In the genomic region with DNA sequence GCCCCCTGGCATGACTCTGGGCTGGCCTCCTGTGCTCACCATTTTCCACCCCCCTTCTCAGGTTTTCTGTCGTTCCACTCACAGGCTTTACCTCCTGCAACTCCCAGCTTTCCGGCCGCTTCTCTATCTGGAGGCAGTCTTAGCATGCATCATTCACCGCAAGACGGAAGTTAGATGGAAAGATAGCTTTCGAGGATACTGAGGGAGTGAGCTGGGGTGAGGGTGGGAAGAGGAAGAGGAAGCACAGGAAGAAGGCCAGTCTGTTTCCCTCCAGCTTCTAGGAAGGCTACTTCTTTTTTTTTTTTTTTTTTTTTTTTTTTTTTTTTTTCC, we compare ENCODE assay signal across 11 mouse cellular contexts. TPM values are rescaled to one million over a fixed set of nuclear protein-coding genes. Genes with fewer than 3 reads are reported as not detected.
DNase-seq lines count a peak whose midpoint lies in the region; ATAC-seq and TF ChIP-seq lines count a peak whose summit lies in the region.
"Had no signal": no experiment of that assay in that cellular context is flagged by ENCODE, and none has a peak within 500 bp of the region (broad histone marks: within the 10 kb centered on the region; RNA-seq: fewer than 3 reads in every experiment).

No protein-coding gene starts in this region.

- H3K9me3 ChIP-seq in kidney, postnatal 0 days (replicated peaks; ENCODE audit: low read length), result no peaks in the 10 kb centered on the region
- H3K9me3 ChIP-seq in limb, embryonic 14.5 days (ENCODE audit: control insufficient read depth, low read length), result no peaks in the 10 kb centered on the region
- no peaks in the 10 kb centered on the region for H3K9me3 ChIP-seq in stomach, embryonic 15.5 days

- ATAC-seq in kidney, postnatal 0 days (replicated peaks; ENCODE audit: low FRiP score, low read depth), result 0 out of 2 replicates have a peak, but pooled peaks have one; percentile 7
- ATAC-seq in limb, embryonic 14.5 days (ENCODE audit: low FRiP score, low read depth), result no peak
- ATAC-seq in stomach, embryonic 15.5 days (ENCODE audit: insufficient read depth, low FRiP score, low read depth), result no peak
- ATAC-seq in activated CD4-positive, CD25-positive, alpha-beta regulatory T cell, adult 4 months, result no peak

- TF ChIP-seq CTCF in kidney, postnatal 0 days (IDR thresholded peaks at IDR 0.05; ENCODE audit: low read depth), result no peak

- H3K4me1 ChIP-seq in kidney, postnatal 0 days (replicated peaks; ENCODE audit: insufficient read depth, low read length), result peaks cover 13% of the 10 kb centered on the region
- H3K4me1 ChIP-seq in limb, embryonic 14.5 days (ENCODE audit: control insufficient read depth, insufficient read depth, low read length), result peaks cover 21% of the 10 kb centered on the region
- peaks cover 7% of the 10 kb centered on the region; the same call in 1 of the 2 replicates for H3K4me1 ChIP-seq in stomach, embryonic 15.5 days

- no peak for TF ChIP-seq POLR2A in limb, embryonic 14.5 days (IDR thresholded peaks at IDR 0.05; ENCODE audit: borderline replicate concordance, extremely low read depth, insufficient read depth, insufficient read length)

- no peaks in the 10 kb centered on the region for H3K27me3 ChIP-seq in kidney, postnatal 0 days (ENCODE audit: insufficient read depth, low read length)
- no peaks in the 10 kb centered on the region for H3K27me3 ChIP-seq in limb, embryonic 14.5 days (ENCODE audit: control insufficient read depth, insufficient read depth, low read length)
- H3K27me3 ChIP-seq in stomach, embryonic 15.5 days (replicated peaks), result no peaks in the 10 kb centered on the region

- no peak overlapping the region for H3K4me3 ChIP-seq in kidney, postnatal 0 days (replicated peaks; ENCODE audit: low read depth, low read length)
- peak overlapping the region; percentile 10 for H3K4me3 ChIP-seq in limb, embryonic 14.5 days (replicated peaks; ENCODE audit: low read length)
- no peak overlapping the region for H3K4me3 ChIP-seq in stomach, embryonic 15.5 days (replicated peaks)

- H3K4me2 ChIP-seq in kidney, postnatal 0 days (ENCODE audit: low read length), result no peak overlapping the region
- peak overlapping the region; percentile 20 for H3K4me2 ChIP-seq in limb, embryonic 14.5 days (replicated peaks; ENCODE audit: low read depth, low read length, severe bottlenecking)
- H3K4me2 ChIP-seq in stomach, embryonic 15.5 days, result no peak overlapping the region

- H3K27ac ChIP-seq in kidney, postnatal 0 days, result peak overlapping the region; percentile 47; the same call in 1 of the 2 replicates
- H3K27ac ChIP-seq in limb, embryonic 14.5 days (replicated peaks; ENCODE audit: low read depth, low read length), result peak overlapping the region; percentile 77
- peak overlapping the region; percentile 40; the same call in 1 of the 2 replicates for H3K27ac ChIP-seq in stomach, embryonic 15.5 days
- H3K27ac ChIP-seq: liver, embryonic 14.5 days had no signal

- 23% methylated on average over 6 of the region's 6 CpGs for WGBS in kidney, postnatal 0 days
- 36% methylated on average over 6 of the region's 6 CpGs for WGBS in limb, embryonic 14.5 days
- 44% methylated on average over 6 of the region's 6 CpGs for WGBS in stomach, embryonic 15.5 days

- H3K9ac ChIP-seq in kidney, postnatal 0 days (ENCODE audit: low read depth, low read length), result no peak overlapping the region
- H3K9ac ChIP-seq in limb, embryonic 14.5 days (ENCODE audit: low read depth, low read length, severe bottlenecking), result peak overlapping the region; percentile 43
- no peak overlapping the region for H3K9ac ChIP-seq in stomach, embryonic 15.5 days
- H3K9ac ChIP-seq: liver, embryonic 14.5 days had no signal

- no peaks in the 10 kb centered on the region for H3K36me3 ChIP-seq in kidney, postnatal 0 days (ENCODE audit: insufficient read depth, low read length)
- H3K36me3 ChIP-seq in limb, embryonic 14.5 days (ENCODE audit: control insufficient read depth, insufficient read depth, low read length), result no peaks in the 10 kb centered on the region
- no peaks in the 10 kb centered on the region for H3K36me3 ChIP-seq in stomach, embryonic 15.5 days

- DNase-seq in embryo, embryonic 11 days, result peak; percentile 27
- no peak for DNase-seq in embryo, embryonic 10.5 days (ENCODE audit: low spot score)
- DNase-seq in kidney, postnatal 0 days (ENCODE audit: low spot score), result peak; percentile 66
- no peak for DNase-seq in kidney, adult 18-20 months
- DNase-seq in limb, embryonic 14.5 days (ENCODE audit: low spot score), result no peak
- DNase-seq in layer of hippocampus, postnatal 10 days (ENCODE audit: low spot score in 2 of 2), result no peak
- DNase-seq: kidney, adult 8-10 months had no signal

RNA-seq across cellular contexts. Expression of a gene that starts 0.7 kb away (rescaled TPM):
- polyA plus RNA-seq in kidney, postnatal 0 days (2015; fragmentation: Nextera tagmentation; extraction: Ambion mirVana), result 1.9 and 2.1 TPM in 2 replicates
- 22.7 and 35.5 TPM in 2 replicates for polyA plus RNA-seq in limb, embryonic 14.5 days (2012; rRNA removed)
- 18.6 and 20.1 TPM in 2 replicates for polyA plus RNA-seq in limb, embryonic 14.5 days (2014; fragmentation: Nextera tagmentation; extraction: Ambion mirVana)
- polyA plus RNA-seq in stomach, embryonic 15.5 days (2015; fragmentation: Nextera tagmentation; extraction: Ambion mirVana), result 3.6 and 4.6 TPM in 2 replicates
- polyA plus RNA-seq in activated CD4-positive, CD25-positive, alpha-beta regulatory T cell, adult 4 months (2017; shearing (Covaris generic)), result under 1 TPM in 1 of 2 experiments, not detected in 1; 0.50 TPM
- 10 to 100 TPM; 33.5 to 37.0 TPM for total RNA-seq in layer of hippocampus, postnatal 10 days (2021)

RNA-seq across cellular contexts. Expression of a gene that starts 4.3 kb away (rescaled TPM):
- polyA plus RNA-seq in kidney, postnatal 0 days (2015; fragmentation: Nextera tagmentation; extraction: Ambion mirVana), result 0.11 TPM in 1 of 2 replicates, not detected in the other
- polyA plus RNA-seq in limb, embryonic 14.5 days (2012; rRNA removed), result 0.31 and 0.77 TPM in 2 replicates
- 0.19 TPM in 1 of 2 replicates, not detected in the other for polyA plus RNA-seq in limb, embryonic 14.5 days (2014; fragmentation: Nextera tagmentation; extraction: Ambion mirVana)
- polyA plus RNA-seq in stomach, embryonic 15.5 days (2015; fragmentation: Nextera tagmentation; extraction: Ambion mirVana), result 0.13 TPM in 1 of 2 replicates, not detected in the other
- polyA plus RNA-seq in activated CD4-positive, CD25-positive, alpha-beta regulatory T cell, adult 4 months (2017; shearing (Covaris generic)), result not detected
- total RNA-seq in layer of hippocampus, postnatal 10 days (2021), result not detected
- polyA plus RNA-seq: liver, embryonic 14.5 days; spleen, adult 2 months had no signal

RNA-seq across cellular contexts. Expression of a gene that starts 10.9 kb away (rescaled TPM):
- 15.0 and 16.0 TPM in 2 replicates for polyA plus RNA-seq in kidney, postnatal 0 days (2015; fragmentation: Nextera tagmentation; extraction: Ambion mirVana)
- 117 and 171 TPM in 2 replicates for polyA plus RNA-seq in limb, embryonic 14.5 days (2012; rRNA removed)
- polyA plus RNA-seq in limb, embryonic 14.5 days (2014; fragmentation: Nextera tagmentation; extraction: Ambion mirVana), result 58.9 and 66.9 TPM in 2 replicates
- polyA plus RNA-seq in stomach, embryonic 15.5 days (2015; fragmentation: Nextera tagmentation; extraction: Ambion mirVana), result 27.7 and 30.4 TPM in 2 replicates
- not detected for polyA plus RNA-seq in activated CD4-positive, CD25-positive, alpha-beta regulatory T cell, adult 4 months (2017; shearing (Covaris generic))
- total RNA-seq in layer of hippocampus, postnatal 10 days (2021), result 10 to 100 TPM; 16.8 to 17.9 TPM

RNA-seq across cellular contexts. Expression of a gene that starts 23.9 kb away (rescaled TPM):
- 39.9 and 48.1 TPM in 2 replicates for polyA plus RNA-seq in kidney, postnatal 0 days (2015; fragmentation: Nextera tagmentation; extraction: Ambion mirVana)
- 403 and 594 TPM in 2 replicates for polyA plus RNA-seq in limb, embryonic 14.5 days (2012; rRNA removed)
- 57.9 and 64.3 TPM in 2 replicates for polyA plus RNA-seq in limb, embryonic 14.5 days (2014; fragmentation: Nextera tagmentation; extraction: Ambion mirVana)
- 45.5 and 48.6 TPM in 2 replicates for polyA plus RNA-seq in stomach, embryonic 15.5 days (2015; fragmentation: Nextera tagmentation; extraction: Ambion mirVana)
- polyA plus RNA-seq in activated CD4-positive, CD25-positive, alpha-beta regulatory T cell, adult 4 months (2017; shearing (Covaris generic)), result 1 to 10 TPM in 1 of 2 experiments, under 1 TPM in 1; 0.52 to 1.1 TPM
- total RNA-seq in layer of hippocampus, postnatal 10 days (2021), result 100 to 1,000 TPM; 606 to 608 TPM

RNA-seq across cellular contexts. Expression of a gene that starts 29.9 kb away (rescaled TPM):
- 0.34 and 0.62 TPM in 2 replicates for polyA plus RNA-seq in kidney, postnatal 0 days (2015; fragmentation: Nextera tagmentation; extraction: Ambion mirVana)
- polyA plus RNA-seq in limb, embryonic 14.5 days (2012; rRNA removed), result 0.77 and 2.1 TPM in 2 replicates
- polyA plus RNA-seq in limb, embryonic 14.5 days (2014; fragmentation: Nextera tagmentation; extraction: Ambion mirVana), result 4.8 and 7.3 TPM in 2 replicates
- 2.3 and 2.4 TPM in 2 replicates for polyA plus RNA-seq in stomach, embryonic 15.5 days (2015; fragmentation: Nextera tagmentation; extraction: Ambion mirVana)
- not detected for polyA plus RNA-seq in activated CD4-positive, CD25-positive, alpha-beta regulatory T cell, adult 4 months (2017; shearing (Covaris generic))
- total RNA-seq in layer of hippocampus, postnatal 10 days (2021), result 1 to 10 TPM; 3.1 to 4.9 TPM

Comparison
In these comparisons a context has a peak if more than half of its experiments do, and no peak if none do; other contexts are left out.
1. DNase-seq: peak in embryo, embryonic 11 days (single experiment) and kidney, postnatal 0 days (single experiment); none in embryo, embryonic 10.5 days (single experiment), kidney, adult 18-20 months (single experiment), limb, embryonic 14.5 days (single experiment) and layer of hippocampus, postnatal 10 days (0 of 2).
2. RNA of a gene that starts 10.9 kb away (polyA plus RNA-seq): 58.9 to 171 TPM in limb, embryonic 14.5 days, 27.7 to 30.4 TPM in stomach, embryonic 15.5 days and 15.0 to 16.0 TPM in kidney, postnatal 0 days; not detected in activated CD4-positive, CD25-positive, alpha-beta regulatory T cell, adult 4 months; every median in the first group is over 10 times any median in the second.
3. Peak in every context shown above with its lines, with median percentiles within 50 percentile points of each other: H3K27ac ChIP-seq.